Mouse (Mus musculus) embryonic facial prominence, embryonic 14.5 days (tissue): ENCODE results near the gene Ptrh1. TPM values are rescaled to one million over a fixed set of nuclear protein-coding genes. Genes with fewer than 3 reads are reported as not detected.

Experiments
- ATAC-seq: fragments of 200-750 bp; cut with Nextera tagmentation; 2 replicates; pipeline ENCODE4 v1.8.0; 2017; ENCODE audit warnings: low read depth, moderate number of reproducible peaks, moderate TSS enrichment
- DNase-seq: peaks from one replicate; pipeline ENCODE4 v3.0.0-alpha.2; 2015; ENCODE audit warnings: low spot score
- H3K27ac ChIP-seq: fragments of 300-500 bp; sonication (generic); replicated peaks from 2 replicates; pipeline ENCODE4 v1.5.1; 2014; ENCODE audit warnings: low read depth, mild to moderate bottlenecking, low read length, moderate library complexity
- H3K27me3 ChIP-seq: fragments of 300-500 bp; sonication (generic); replicated peaks from 2 replicates; pipeline ENCODE4 v1.6.1; 2014; ENCODE audit warnings: low read length; ENCODE audit not compliant: control insufficient read depth, insufficient read depth
- H3K36me3 ChIP-seq: fragments of 300-500 bp; sonication (generic); 2 replicates; pipeline ENCODE4 v1.6.1; 2014; ENCODE audit warnings: low read length, mixed read lengths; ENCODE audit not compliant: control insufficient read depth, insufficient read depth
- H3K4me1 ChIP-seq: fragments of 300-500 bp; sonication (generic); 2 replicates; pipeline ENCODE4 v1.6.1; 2014; ENCODE audit warnings: antibody characterized with exemption, low read length; ENCODE audit not compliant: control insufficient read depth, insufficient read depth
- H3K4me2 ChIP-seq: fragments of 300-500 bp; sonication (generic); 2 replicates; pipeline ENCODE4 v1.6.1; 2014; ENCODE audit warnings: low read depth, mild to moderate bottlenecking, low read length, moderate library complexity, mixed read lengths
- H3K4me3 ChIP-seq: fragments of 300-500 bp; sonication (generic); 2 replicates; pipeline ENCODE4 v1.5.1; 2014; ENCODE audit warnings: low read depth, mild to moderate bottlenecking, low read length
- H3K9ac ChIP-seq: fragments of 300-500 bp; sonication (generic); 2 replicates; pipeline ENCODE4 v1.6.1; 2014; ENCODE audit warnings: low read depth, mild to moderate bottlenecking, low read length, moderate library complexity, mixed read lengths
- H3K9me3 ChIP-seq: fragments of 300-500 bp; sonication (generic); 2 replicates; pipeline ENCODE4 v1.6.1; 2016; ENCODE audit warnings: low read length; ENCODE audit not compliant: control insufficient read depth
- WGBS: fragments of 180-500 bp; shearing (Covaris S2); extraction: QIAGEN DNeasy Blood & Tissue Kit; methylation state at CpG from one replicate; pipeline ENCODE4 v1.1.7; 2014; 5-methylcytosine and 5-hydroxymethylcytosine counted together
- polyA plus RNA-seq: library from polyadenylated mRNA; unstranded; fragments of >200 nt; fragmentation: Nextera tagmentation; extraction: Ambion mirVana; gene quantifications from 2 replicates; pipeline ENCODE4 v1.2.1, GENCODE M21; 2014

Gene Ptrh1
- polyA plus RNA-seq: 5.2 and 5.8 TPM in 2 replicates

DNA sequence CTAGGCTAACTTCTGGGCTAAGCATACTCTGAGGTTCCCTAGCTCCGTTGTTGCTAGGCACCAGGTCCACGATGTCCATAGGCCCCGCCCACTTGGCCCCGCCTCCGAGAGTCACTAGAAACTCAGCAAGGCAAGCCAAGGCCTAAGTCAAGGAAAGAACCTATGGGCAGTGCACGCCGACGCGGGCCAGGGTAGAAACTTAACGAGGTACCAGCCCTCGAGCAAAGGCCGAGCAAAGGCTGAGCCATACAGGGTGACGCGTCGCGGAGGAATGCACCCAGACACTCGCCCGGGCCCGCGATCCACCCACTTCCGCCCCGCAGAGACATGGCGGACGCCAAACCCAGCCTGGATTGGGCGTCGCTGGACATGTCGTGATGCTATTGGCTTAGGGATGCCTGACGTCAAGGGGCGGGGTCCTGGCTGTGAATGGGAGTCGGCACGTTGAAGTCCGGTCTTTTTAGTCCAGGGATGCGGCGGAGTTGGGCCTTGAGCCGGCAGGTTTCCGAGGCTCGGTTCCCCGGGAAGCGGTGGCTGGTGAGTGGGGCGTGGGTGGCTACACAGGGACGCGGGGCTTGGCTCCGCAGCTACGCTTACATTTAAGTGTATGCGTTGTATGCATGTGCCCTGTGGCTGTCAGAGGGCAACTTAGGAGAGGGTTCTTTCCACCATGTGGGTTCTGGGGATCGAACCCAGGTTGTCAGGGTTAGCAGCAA is at the start of gene Ptrh1, which contains the start of gene Ttc16:
Gene Ptrh1, plus strand, starts transcription at position 428 of the 716 bp plus-strand sequence.
Gene Ttc16, minus strand, starts transcription at position 275 of the 716 bp plus-strand sequence.
- ATAC-seq (peak; percentile 98), DNase-seq (peak; percentile 98)
- Histone ChIP-seq H3K4me3 (peak within 1 kb of the TSS; percentile 50), H3K27me3 (no peaks in the 10 kb centered on the region), H3K27ac (no peak within 1 kb of the TSS; the same call in 1 of the 2 replicates), H3K4me2 (peak within 1 kb of the TSS; percentile 77), H3K36me3 (no peaks in the 10 kb centered on the region; the same call in 1 of the 2 replicates), H3K9me3 (no peaks in the 10 kb centered on the region), H3K9ac (peak within 1 kb of the TSS; percentile 58), H3K4me1 (peaks cover 8% of the 10 kb centered on the region)
- 0% methylated on average over 40 of the region's 46 CpGs for WGBS

DNA sequence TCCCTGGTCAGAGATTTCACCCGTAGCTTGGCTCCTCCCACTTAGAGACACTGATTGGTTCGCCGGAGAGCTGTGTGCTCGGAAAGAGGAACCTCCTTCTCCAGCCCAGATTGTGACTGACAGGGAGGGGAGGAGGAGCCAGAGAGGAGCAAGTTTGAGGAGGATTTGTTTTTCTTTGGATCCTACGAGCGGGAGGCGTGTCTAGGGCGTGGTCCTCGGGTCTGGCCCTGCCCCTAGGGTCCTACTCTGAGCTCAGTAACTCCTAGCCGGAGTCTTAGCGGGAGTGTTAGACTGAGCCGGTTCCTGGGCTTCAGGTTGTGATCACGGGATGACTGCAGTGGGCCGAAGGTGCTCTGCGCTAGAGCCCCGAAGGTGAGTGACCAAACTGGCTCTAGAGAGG is 48.2 kb upstream of the Ptrh1 start:
- DNase-seq (peak; percentile 98), ATAC-seq (peak; percentile 98)
- WGBS: under 1% methylated on average over 16 of the region's 16 CpGs
- Histone ChIP-seq H3K4me1 (peaks cover 17% of the 10 kb centered on the region), H3K9me3 (no peaks in the 10 kb centered on the region), H3K4me2 (peak overlapping the region; percentile 58), H3K36me3 (no peaks in the 10 kb centered on the region), H3K4me3 (peak overlapping the region; percentile 33), H3K27ac (no peak overlapping the region), H3K9ac (peak overlapping the region; percentile 53), H3K27me3 (no peaks in the 10 kb centered on the region)

DNA sequence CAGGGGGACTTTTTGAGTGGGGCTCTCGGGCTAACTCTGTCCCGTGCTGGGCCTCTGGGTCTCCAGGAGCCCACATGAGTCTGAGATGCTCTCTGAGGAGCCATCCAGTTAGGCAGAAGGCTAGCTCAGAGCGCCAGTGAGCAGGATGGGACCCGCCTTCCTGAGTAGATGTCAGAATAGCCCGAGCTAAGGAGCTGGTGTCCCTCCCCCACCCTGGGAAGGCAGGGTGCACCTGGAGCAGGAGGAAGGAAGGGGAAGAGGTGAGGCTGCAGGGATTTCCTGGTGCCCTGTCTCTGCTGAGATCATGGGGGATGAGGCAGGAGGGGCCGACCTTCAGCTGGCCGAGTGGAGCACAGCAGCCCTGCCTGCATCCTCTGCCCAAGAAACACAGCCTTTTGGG is 47.1 kb upstream of the Ptrh1 start:
- H3K27ac ChIP-seq: no peak overlapping the region; the same call in 1 of the 2 replicates
- peak overlapping the region; percentile 58 for H3K4me2 ChIP-seq
- peak overlapping the region; percentile 53; the same call in 1 of the 2 replicates for H3K9ac ChIP-seq
- H3K4me1 ChIP-seq: peaks cover 17% of the 10 kb centered on the region
- no peak for DNase-seq
- WGBS: 40% methylated on average over 7 of the region's 7 CpGs
- ATAC-seq: no peak
- H3K9me3 ChIP-seq: no peaks in the 10 kb centered on the region
- H3K36me3 ChIP-seq: no peaks in the 10 kb centered on the region
- no peaks in the 10 kb centered on the region for H3K27me3 ChIP-seq
- peak overlapping the region; percentile 33 for H3K4me3 ChIP-seq

DNA sequence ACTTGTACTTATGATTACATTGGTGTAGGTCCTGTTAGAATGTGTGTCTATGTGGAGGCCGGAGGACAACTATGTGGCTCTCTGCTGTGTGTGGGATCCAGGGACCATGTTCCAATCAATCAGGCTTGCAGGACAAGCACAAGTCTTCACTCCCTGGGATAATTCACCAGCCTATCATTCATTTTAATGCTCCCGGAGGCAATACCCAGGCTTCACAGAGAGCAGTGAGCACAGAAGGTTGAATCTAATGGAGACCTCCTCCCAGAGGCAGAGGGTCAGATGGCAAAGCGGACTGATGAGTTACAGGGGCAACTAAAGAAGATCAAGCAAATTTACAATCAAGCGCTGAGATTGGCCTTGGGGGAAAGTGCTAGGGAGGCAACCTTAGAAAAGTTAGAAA is 46.0 kb upstream of the Ptrh1 start:
- H3K4me3 ChIP-seq: no peak overlapping the region
- 45% methylated on average over 4 of the region's 4 CpGs for WGBS
- H3K27me3 ChIP-seq: no peaks in the 10 kb centered on the region
- no peaks in the 10 kb centered on the region for H3K36me3 ChIP-seq
- no peak overlapping the region for H3K9ac ChIP-seq
- H3K27ac ChIP-seq: peak overlapping the region; percentile 74; the same call in 1 of the 2 replicates
- no peak for ATAC-seq
- no peaks in the 10 kb centered on the region for H3K9me3 ChIP-seq
- peak overlapping the region; percentile 28 for H3K4me2 ChIP-seq
- DNase-seq: no peak
- H3K4me1 ChIP-seq: peaks cover 17% of the 10 kb centered on the region

DNA sequence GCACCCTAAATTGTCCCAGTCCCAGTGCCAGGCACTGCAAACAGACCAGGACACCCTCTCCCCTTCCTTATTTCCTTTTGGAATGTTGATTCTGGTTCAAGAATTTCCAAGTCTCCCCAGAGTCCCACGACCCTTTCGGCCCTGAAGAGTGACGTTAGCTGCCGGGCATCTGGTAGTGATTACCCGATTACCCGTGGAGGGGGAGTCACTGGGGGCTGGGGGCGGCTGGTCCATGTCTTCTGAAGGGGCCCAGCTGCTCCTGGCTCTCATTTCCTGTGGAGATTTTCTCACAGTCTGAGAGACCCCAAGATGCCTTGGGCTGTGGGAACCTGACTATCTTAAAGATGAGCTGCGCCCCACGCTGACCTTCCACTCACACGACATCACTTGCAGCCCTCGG is 44.7 kb upstream of the Ptrh1 start:
- Histone ChIP-seq H3K4me2 (peak overlapping the region; percentile 17), H3K27ac (peak overlapping the region; percentile 74), H3K9ac (no peak overlapping the region), H3K4me1 (peaks cover 17% of the 10 kb centered on the region), H3K27me3 (no peaks in the 10 kb centered on the region), H3K36me3 (no peaks in the 10 kb centered on the region), H3K9me3 (no peaks in the 10 kb centered on the region), H3K4me3 (peak overlapping the region; percentile 2)
- peak; percentile 83 for DNase-seq
- WGBS: 15% methylated on average over 11 of the region's 11 CpGs
- peak; percentile 12; the same call in 1 of the 2 replicates for ATAC-seq

DNA sequence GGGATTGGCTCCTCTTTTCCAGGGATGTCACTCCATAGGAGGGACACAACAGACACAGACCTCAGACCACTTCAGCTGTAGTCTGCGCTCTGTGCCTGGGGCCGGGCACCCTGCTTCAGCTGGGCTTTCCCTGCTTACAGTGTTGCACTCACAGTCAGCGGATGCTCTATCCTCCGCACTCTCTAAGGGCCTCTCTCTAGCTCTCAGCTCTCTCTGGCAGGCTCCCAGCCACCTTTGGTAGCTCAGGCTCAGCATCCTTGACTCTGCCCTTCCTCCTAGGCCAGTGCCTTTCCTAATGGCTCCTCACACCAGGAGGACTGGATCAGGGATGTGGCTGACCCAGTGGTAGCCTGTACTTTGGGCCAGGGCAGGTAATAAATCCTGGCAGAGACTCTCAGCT is 43.7 kb upstream of the Ptrh1 start:
- H3K4me2 ChIP-seq: no peak overlapping the region
- peaks cover 17% of the 10 kb centered on the region for H3K4me1 ChIP-seq
- H3K4me3 ChIP-seq: no peak overlapping the region
- 55% methylated on average over 4 of the region's 4 CpGs for WGBS
- DNase-seq: no peak
- H3K27me3 ChIP-seq: no peaks in the 10 kb centered on the region
- peak overlapping the region; percentile 74 for H3K27ac ChIP-seq
- H3K36me3 ChIP-seq: no peaks in the 10 kb centered on the region
- no peak for ATAC-seq
- no peaks in the 10 kb centered on the region for H3K9me3 ChIP-seq
- no peak overlapping the region for H3K9ac ChIP-seq

DNA sequence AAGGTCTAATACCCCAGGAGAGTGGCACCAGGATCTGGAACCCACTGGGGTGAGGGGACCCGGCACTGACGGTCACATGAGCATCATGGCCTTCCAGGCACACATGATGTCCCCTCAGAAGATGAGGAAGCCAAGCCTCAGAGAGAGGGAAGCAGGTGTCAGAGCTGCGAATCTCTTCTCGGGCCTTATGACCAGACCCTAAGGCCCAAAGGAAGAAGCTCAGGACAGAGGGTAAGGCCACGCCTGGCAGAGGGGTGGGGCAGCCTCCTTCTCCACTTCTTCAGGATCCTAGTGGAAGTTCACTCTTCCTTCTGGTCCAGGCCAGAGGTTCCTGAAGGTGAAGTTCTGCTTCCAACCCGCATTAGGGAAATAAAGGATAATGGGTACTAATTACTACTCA is 42.9 kb upstream of the Ptrh1 start:
- Histone ChIP-seq H3K36me3 (no peaks in the 10 kb centered on the region), H3K4me1 (peaks cover 17% of the 10 kb centered on the region)
- 68% methylated on average over 6 of the region's 6 CpGs for WGBS

DNA sequence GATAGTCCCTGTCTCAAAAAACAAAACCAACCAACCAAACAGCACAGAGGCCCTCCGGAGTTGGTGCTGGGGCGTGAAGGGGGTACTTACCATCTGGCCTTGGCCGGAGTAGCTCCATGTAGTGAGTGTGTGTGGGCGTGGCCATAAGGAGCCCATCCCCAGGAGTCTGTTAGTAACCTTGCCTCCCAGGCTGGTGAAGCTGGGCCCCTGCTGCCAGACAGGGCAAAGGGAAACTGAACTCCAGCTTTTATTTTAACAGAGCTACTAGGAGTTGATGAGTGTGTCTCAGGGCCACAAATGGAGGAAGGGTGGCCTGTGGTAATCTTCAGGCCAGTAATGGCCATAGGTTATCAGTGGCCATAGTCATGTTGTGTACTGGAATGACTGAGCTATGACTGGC is 41.1 kb upstream of the Ptrh1 start:
- Histone ChIP-seq H3K9me3 (no peaks in the 10 kb centered on the region), H3K27me3 (no peaks in the 10 kb centered on the region), H3K4me2 (no peak overlapping the region), H3K4me1 (peaks cover 17% of the 10 kb centered on the region), H3K9ac (no peak overlapping the region), H3K4me3 (no peak overlapping the region), H3K36me3 (no peaks in the 10 kb centered on the region), H3K27ac (no peak overlapping the region)
- no peak for ATAC-seq
- WGBS: 49% methylated on average over 4 of the region's 4 CpGs
- no peak for DNase-seq

More for the DNA sequence above, 42.9 kb upstream of the Ptrh1 start:
- H3K9ac ChIP-seq: no peak overlapping the region
- no peaks in the 10 kb centered on the region for H3K9me3 ChIP-seq
- no peak for ATAC-seq
- H3K4me3 ChIP-seq: no peak overlapping the region
- H3K4me2 ChIP-seq: no peak overlapping the region
- no peak for DNase-seq
- H3K27me3 ChIP-seq: no peaks in the 10 kb centered on the region
- H3K27ac ChIP-seq: no peak overlapping the region

DNA sequence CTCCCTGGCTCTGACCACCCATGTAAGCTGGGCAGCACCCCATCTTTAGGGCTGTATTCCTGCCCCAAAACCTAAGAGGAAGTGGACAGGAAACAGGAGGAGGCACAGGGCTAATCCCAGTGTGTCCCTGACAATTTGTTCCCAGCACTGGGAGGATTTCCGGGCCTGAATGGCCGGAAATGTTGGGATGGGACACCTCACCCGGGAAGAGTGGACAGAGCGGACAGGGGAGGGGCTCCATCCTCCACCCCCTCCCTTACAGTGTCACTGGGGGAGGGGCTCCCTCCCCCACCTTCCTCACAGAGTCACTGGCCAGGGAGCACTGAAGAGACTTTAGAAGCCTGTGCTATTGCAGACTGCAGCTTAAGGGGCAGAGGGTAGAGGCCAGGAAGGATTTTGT is 40.7 kb upstream of the Ptrh1 start:
- DNase-seq: no peak
- Histone ChIP-seq H3K4me2 (no peak overlapping the region), H3K36me3 (no peaks in the 10 kb centered on the region), H3K9ac (no peak overlapping the region), H3K27me3 (no peaks in the 10 kb centered on the region), H3K27ac (no peak overlapping the region), H3K4me3 (no peak overlapping the region), H3K4me1 (peaks cover 17% of the 10 kb centered on the region), H3K9me3 (no peaks in the 10 kb centered on the region)
- no peak for ATAC-seq
- WGBS: 36% methylated on average over 4 of the region's 4 CpGs
